Mouse (Mus musculus): Measurements from ENCODE around the gene Rnf115. TPM values are rescaled to one million over a fixed set of nuclear protein-coding genes. Genes with fewer than 3 reads are reported as not detected.
A peak's percentile ranks its signal among the peaks of the same experiment; 100 is the strongest.
"Not testable (repeated sequence)": the region's sequence is repeated elsewhere in the genome, so short reads cannot be mapped to it uniquely, and the experiment has no call there.

The Rnf115 gene
- 43.6 and 47.3 TPM in 2 replicates for polyA plus RNA-seq (2015; fragmentation: Nextera tagmentation; extraction: Ambion mirVana)

GRCm38 (mm10) chr3:96727343-96727827 is at the start of gene Rnf115, which contains the start of gene Polr3c:
TSS of gene Rnf115 (plus strand) at chr3:96727664.
TSS of gene Polr3c (minus strand) at chr3:96727628.
- no peaks in the 10 kb centered on the region for H3K27me3 ChIP-seq (replicated peaks; ENCODE audit: control insufficient read depth, insufficient read depth, low read length)
- under 1% methylated on average over 52 of the region's 52 CpGs for WGBS
- peak within 1 kb of the TSS; percentile 88 for H3K9ac ChIP-seq (ENCODE audit: low read depth, low read length)
- H3K4me2 ChIP-seq (ENCODE audit: low read depth, low read length): peak within 1 kb of the TSS; percentile 78
- no peaks in the 10 kb centered on the region for H3K36me3 ChIP-seq (ENCODE audit: control insufficient read depth, insufficient read depth, low read length)
- peak within 1 kb of the TSS; percentile 97 for H3K4me3 ChIP-seq (ENCODE audit: low read length)
- H3K4me1 ChIP-seq (ENCODE audit: control insufficient read depth, insufficient read depth, low read length): peaks cover 27% of the 10 kb centered on the region
- no peaks in the 10 kb centered on the region for H3K9me3 ChIP-seq (ENCODE audit: control insufficient read depth, low read length)
- H3K27ac ChIP-seq (ENCODE audit: low read length): peak within 1 kb of the TSS; percentile 74
- peak; percentile 99 for ATAC-seq

GRCm38 (mm10) chr3:96678456-96678855 is 49.0 kb upstream of the Rnf115 start:
- Histone ChIP-seq H3K4me1 (ENCODE audit: control insufficient read depth, insufficient read depth, low read length) (peaks cover 8% of the 10 kb centered on the region), H3K27ac (ENCODE audit: low read length) (no peak overlapping the region), H3K27me3 (replicated peaks; ENCODE audit: control insufficient read depth, insufficient read depth, low read length) (no peaks in the 10 kb centered on the region), H3K9ac (ENCODE audit: low read depth, low read length) (no peak overlapping the region), H3K4me3 (ENCODE audit: low read length) (no peak overlapping the region), H3K36me3 (ENCODE audit: control insufficient read depth, insufficient read depth, low read length) (no peaks in the 10 kb centered on the region), H3K4me2 (ENCODE audit: low read depth, low read length) (no peak overlapping the region), H3K9me3 (ENCODE audit: control insufficient read depth, low read length) (no peaks in the 10 kb centered on the region)
- ATAC-seq: no peak
- 70% methylated on average over 7 of the region's 7 CpGs for WGBS

GRCm38 (mm10) chr3:96679159-96679674 is 48.2 kb upstream of the Rnf115 start:
- Histone ChIP-seq H3K4me3 (ENCODE audit: low read length) (no peak overlapping the region), H3K4me1 (ENCODE audit: control insufficient read depth, insufficient read depth, low read length) (peaks cover 8% of the 10 kb centered on the region), H3K4me2 (ENCODE audit: low read depth, low read length) (no peak overlapping the region), H3K27me3 (replicated peaks; ENCODE audit: control insufficient read depth, insufficient read depth, low read length) (peaks cover 4% of the 10 kb centered on the region; the same call in 1 of the 2 replicates), H3K9ac (ENCODE audit: low read depth, low read length) (no peak overlapping the region), H3K36me3 (ENCODE audit: control insufficient read depth, insufficient read depth, low read length) (no peaks in the 10 kb centered on the region), H3K9me3 (ENCODE audit: control insufficient read depth, low read length) (no peaks in the 10 kb centered on the region), H3K27ac (ENCODE audit: low read length) (no peak overlapping the region)
- WGBS: 31% methylated on average over 5 of the region's 5 CpGs
- peak; percentile 84 for ATAC-seq

GRCm38 (mm10) chr3:96680269-96680956 is 47.1 kb upstream of the Rnf115 start:
- no peak for ATAC-seq
- H3K27me3 ChIP-seq (replicated peaks; ENCODE audit: control insufficient read depth, insufficient read depth, low read length): peaks cover 4% of the 10 kb centered on the region; the same call in 1 of the 2 replicates
- H3K36me3 ChIP-seq (ENCODE audit: control insufficient read depth, insufficient read depth, low read length): no peaks in the 10 kb centered on the region
- H3K27ac ChIP-seq (ENCODE audit: low read length): no peak overlapping the region
- H3K9ac ChIP-seq (ENCODE audit: low read depth, low read length): no peak overlapping the region
- no peak overlapping the region for H3K4me3 ChIP-seq (ENCODE audit: low read length)
- no peaks in the 10 kb centered on the region for H3K9me3 ChIP-seq (ENCODE audit: control insufficient read depth, low read length)
- no peak overlapping the region for H3K4me2 ChIP-seq (ENCODE audit: low read depth, low read length)
- peaks cover 12% of the 10 kb centered on the region for H3K4me1 ChIP-seq (ENCODE audit: control insufficient read depth, insufficient read depth, low read length)
- 41% methylated on average over 12 of the region's 12 CpGs for WGBS

GRCm38 (mm10) chr3:96683496-96683895 is 44.0 kb upstream of the Rnf115 start:
- no peak for ATAC-seq
- peaks cover 4% of the 10 kb centered on the region; the same call in 1 of the 2 replicates for H3K27me3 ChIP-seq (replicated peaks; ENCODE audit: control insufficient read depth, insufficient read depth, low read length)
- H3K9me3 ChIP-seq (ENCODE audit: control insufficient read depth, low read length): no peaks in the 10 kb centered on the region
- no peak overlapping the region for H3K4me2 ChIP-seq (ENCODE audit: low read depth, low read length)
- H3K4me1 ChIP-seq (ENCODE audit: control insufficient read depth, insufficient read depth, low read length): peaks cover 9% of the 10 kb centered on the region
- H3K4me3 ChIP-seq (ENCODE audit: low read length): no peak overlapping the region
- no peak overlapping the region for H3K27ac ChIP-seq (ENCODE audit: low read length)
- H3K36me3 ChIP-seq (ENCODE audit: control insufficient read depth, insufficient read depth, low read length): no peaks in the 10 kb centered on the region
- H3K9ac ChIP-seq (ENCODE audit: low read depth, low read length): no peak overlapping the region
- 90% methylated on average over 3 of the region's 3 CpGs for WGBS

GRCm38 (mm10) chr3:96684151-96684821 is 43.2 kb upstream of the Rnf115 start:
- 50% methylated on average over 17 of the region's 17 CpGs for WGBS
- Histone ChIP-seq H3K36me3 (ENCODE audit: control insufficient read depth, insufficient read depth, low read length) (no peaks in the 10 kb centered on the region), H3K27me3 (replicated peaks; ENCODE audit: control insufficient read depth, insufficient read depth, low read length) (peaks cover 4% of the 10 kb centered on the region; the same call in 1 of the 2 replicates)

GRCm38 (mm10) chr3:96684822-96685156 is 42.7 kb upstream of the Rnf115 start:
- peaks cover 4% of the 10 kb centered on the region; the same call in 1 of the 2 replicates for H3K27me3 ChIP-seq (replicated peaks; ENCODE audit: control insufficient read depth, insufficient read depth, low read length)
- peak overlapping the region; percentile 54 for H3K4me2 ChIP-seq (ENCODE audit: low read depth, low read length)
- ATAC-seq: no peak
- H3K36me3 ChIP-seq (ENCODE audit: control insufficient read depth, insufficient read depth, low read length): no peaks in the 10 kb centered on the region
- peak overlapping the region; percentile 55 for H3K9ac ChIP-seq (ENCODE audit: low read depth, low read length)
- no peaks in the 10 kb centered on the region for H3K9me3 ChIP-seq (ENCODE audit: control insufficient read depth, low read length)
- WGBS: 26% methylated on average over 28 of the region's 28 CpGs
- H3K4me3 ChIP-seq (ENCODE audit: low read length): peak overlapping the region; percentile 33
- H3K27ac ChIP-seq (ENCODE audit: low read length): no peak overlapping the region
- peaks cover 9% of the 10 kb centered on the region for H3K4me1 ChIP-seq (ENCODE audit: control insufficient read depth, insufficient read depth, low read length)

More at GRCm38 (mm10) chr3:96684151-96684821, 43.2 kb upstream of the Rnf115 start:
- no peak for ATAC-seq
- no peak overlapping the region for H3K27ac ChIP-seq (ENCODE audit: low read length)
- peak overlapping the region; percentile 54 for H3K4me2 ChIP-seq (ENCODE audit: low read depth, low read length)
- H3K4me1 ChIP-seq (ENCODE audit: control insufficient read depth, insufficient read depth, low read length): peaks cover 9% of the 10 kb centered on the region
- H3K9ac ChIP-seq (ENCODE audit: low read depth, low read length): peak overlapping the region; percentile 55
- H3K4me3 ChIP-seq (ENCODE audit: low read length): peak overlapping the region; percentile 33
- no peaks in the 10 kb centered on the region for H3K9me3 ChIP-seq (ENCODE audit: control insufficient read depth, low read length)

- H3K4me2 ChIP-seq (ENCODE audit: low read depth, low read length); H3K36me3 ChIP-seq (ENCODE audit: control insufficient read depth, insufficient read depth, low read length); H3K9me3 ChIP-seq (ENCODE audit: control insufficient read depth, low read length); H3K27me3 ChIP-seq (replicated peaks; ENCODE audit: control insufficient read depth, insufficient read depth, low read length); ATAC-seq; H3K4me3 ChIP-seq (ENCODE audit: low read length); H3K9ac ChIP-seq (ENCODE audit: low read depth, low read length); H3K4me1 ChIP-seq (ENCODE audit: control insufficient read depth, insufficient read depth, low read length); H3K27ac ChIP-seq (ENCODE audit: low read length): not testable (repeated sequence)
- WGBS: 94% methylated on average over 5 of the region's 5 CpGs
Observed at GRCm38 (mm10) chr3:96686057-96686456, 41.4 kb upstream of the Rnf115 start.

- no peak overlapping the region for H3K4me3 ChIP-seq (ENCODE audit: low read length)
- ATAC-seq: no peak
- H3K27ac ChIP-seq (ENCODE audit: low read length): no peak overlapping the region
- 76% methylated on average over 11 of the region's 11 CpGs for WGBS
- no peaks in the 10 kb centered on the region for H3K9me3 ChIP-seq (ENCODE audit: control insufficient read depth, low read length)
- H3K9ac ChIP-seq (ENCODE audit: low read depth, low read length): no peak overlapping the region
- peaks cover 1% of the 10 kb centered on the region; the same call in 1 of the 2 replicates for H3K27me3 ChIP-seq (replicated peaks; ENCODE audit: control insufficient read depth, insufficient read depth, low read length)
- no peaks in the 10 kb centered on the region for H3K36me3 ChIP-seq (ENCODE audit: control insufficient read depth, insufficient read depth, low read length)
- no peak overlapping the region for H3K4me2 ChIP-seq (ENCODE audit: low read depth, low read length)
- H3K4me1 ChIP-seq (ENCODE audit: control insufficient read depth, insufficient read depth, low read length): peaks cover 9% of the 10 kb centered on the region
Observed at GRCm38 (mm10) chr3:96688854-96689253, 38.6 kb upstream of the Rnf115 start.
